Mouse (Mus musculus): ENCODE measurements around the gene Entr1. TPM values are rescaled to one million over a fixed set of nuclear protein-coding genes. Genes with fewer than 3 reads are reported as not detected.

Gene Entr1
- polyA plus RNA-seq, 1 experiment from 2014 or later = 75.3 TPM

- 77% methylated on average over 4 of the region's 4 CpGs for WGBS
- DNase-seq (ENCODE audit: low spot score) = no peak
- no peak overlapping the region for H3K9ac ChIP-seq (replicated peaks; ENCODE audit: low read depth)
- H3K9me3 ChIP-seq (ENCODE audit: low read length) = no peaks in the 10 kb centered on the region
- H3K4me1 ChIP-seq (ENCODE audit: insufficient read depth, low read depth, low read length) = peaks cover 7% of the 10 kb centered on the region; the same call in 1 of the 2 replicates
- no peaks in the 10 kb centered on the region for H3K36me3 ChIP-seq (ENCODE audit: insufficient read depth, low read length)
- no peak overlapping the region for H3K4me3 ChIP-seq (ENCODE audit: low read depth, low read length)
- TF ChIP-seq EP300 (IDR thresholded peaks at IDR 0.05) (no peak), CTCF (IDR thresholded peaks at IDR 0.05) (no peak)
- H3K4me2 ChIP-seq (replicated peaks; ENCODE audit: low read depth, low read length) = peak overlapping the region; percentile 6; the same call in 1 of the 2 replicates
- H3K27ac ChIP-seq (ENCODE audit: low read length) = no peak overlapping the region; the same call in 1 of the 2 replicates
- H3K27me3 ChIP-seq (replicated peaks; ENCODE audit: insufficient read depth, low read length) = no peaks in the 10 kb centered on the region
- ATAC-seq = no peak
Observed at GRCm38 (mm10) chr2:26356231-26356630, 32.9 kb downstream of the Entr1 start.

GRCm38 (mm10) chr2:26354401-26354800, 34.7 kb downstream of the Entr1 start:
- no peak overlapping the region for H3K4me3 ChIP-seq (ENCODE audit: low read depth, low read length)
- 76% methylated on average over 4 of the region's 4 CpGs for WGBS
- H3K9ac ChIP-seq (replicated peaks; ENCODE audit: low read depth) = no peak overlapping the region
- no peak for TF ChIP-seq CTCF (IDR thresholded peaks at IDR 0.05)
- H3K9me3 ChIP-seq (ENCODE audit: low read length) = no peaks in the 10 kb centered on the region
- H3K27me3 ChIP-seq (replicated peaks; ENCODE audit: insufficient read depth, low read length) = no peaks in the 10 kb centered on the region
- peaks cover 12% of the 10 kb centered on the region; the same call in 1 of the 2 replicates for H3K4me1 ChIP-seq (ENCODE audit: insufficient read depth, low read depth, low read length)
- H3K27ac ChIP-seq (ENCODE audit: low read length) = no peak overlapping the region
- DNase-seq (ENCODE audit: low spot score) (peak; percentile 14), ATAC-seq (no peak)
- H3K36me3 ChIP-seq (ENCODE audit: insufficient read depth, low read length) = no peaks in the 10 kb centered on the region
- no peak overlapping the region for H3K4me2 ChIP-seq (replicated peaks; ENCODE audit: low read depth, low read length)

- TF ChIP-seq EP300 (IDR thresholded peaks at IDR 0.05) = no peak
- no peak for TF ChIP-seq CTCF (IDR thresholded peaks at IDR 0.05)
- WGBS = 86% methylated on average over 11 of the region's 11 CpGs
- H3K9ac ChIP-seq (replicated peaks; ENCODE audit: low read depth) = peak overlapping the region; percentile 69; the same call in 1 of the 2 replicates
- DNase-seq (ENCODE audit: low spot score) = no peak
- no peak for ATAC-seq
- H3K9me3 ChIP-seq (ENCODE audit: low read length) = no peaks in the 10 kb centered on the region
- no peak overlapping the region for H3K27ac ChIP-seq (ENCODE audit: low read length)
- H3K4me3 ChIP-seq (ENCODE audit: low read depth, low read length) = no peak overlapping the region
- H3K4me2 ChIP-seq (replicated peaks; ENCODE audit: low read depth, low read length) = no peak overlapping the region; the same call in 1 of the 2 replicates
- no peaks in the 10 kb centered on the region for H3K27me3 ChIP-seq (replicated peaks; ENCODE audit: insufficient read depth, low read length)
- H3K36me3 ChIP-seq (ENCODE audit: insufficient read depth, low read length) = 0 out of 2 replicates have a peak, but pooled peaks cover 1% of the 10 kb centered on the region
- peaks cover 20% of the 10 kb centered on the region; the same call in 1 of the 2 replicates for H3K4me1 ChIP-seq (ENCODE audit: insufficient read depth, low read depth, low read length)
Observed at GRCm38 (mm10) chr2:26353066-26353980, 35.8 kb downstream of the Entr1 start.

GRCm38 (mm10) chr2:26352291-26352910, 36.7 kb downstream of the Entr1 start:
- no peaks in the 10 kb centered on the region for H3K27me3 ChIP-seq (replicated peaks; ENCODE audit: insufficient read depth, low read length)
- 0 out of 2 replicates have a peak, but pooled peaks cover 7% of the 10 kb centered on the region for H3K36me3 ChIP-seq (ENCODE audit: insufficient read depth, low read length)
- H3K4me3 ChIP-seq (ENCODE audit: low read depth, low read length) = peak overlapping the region; percentile 73
- H3K4me1 ChIP-seq (ENCODE audit: insufficient read depth, low read depth, low read length) = peaks cover 23% of the 10 kb centered on the region
- H3K4me2 ChIP-seq (replicated peaks; ENCODE audit: low read depth, low read length) = peak overlapping the region; percentile 99
- H3K9me3 ChIP-seq (ENCODE audit: low read length) = no peaks in the 10 kb centered on the region
- WGBS = 2% methylated on average over 36 of the region's 36 CpGs
- ATAC-seq = peak; percentile 11; the same call in 1 of the 2 replicates
- DNase-seq (ENCODE audit: low spot score) = peak; percentile 21
- TF ChIP-seq CTCF (IDR thresholded peaks at IDR 0.05) (no peak), EP300 (IDR thresholded peaks at IDR 0.05) (no peak)
- H3K27ac ChIP-seq (ENCODE audit: low read length) = peak overlapping the region; percentile 71; the same call in 1 of the 2 replicates
- H3K9ac ChIP-seq (replicated peaks; ENCODE audit: low read depth) = peak overlapping the region; percentile 69

GRCm38 (mm10) chr2:26351358-26352290, 37.5 kb downstream of the Entr1 start, which contains the start of gene Dnlz:
Gene Dnlz (minus strand): TSS chr2:26352110.
- DNase-seq (ENCODE audit: low spot score) (peak; percentile 97), ATAC-seq (peak; percentile 82)
- Histone ChIP-seq H3K4me3 (ENCODE audit: low read depth, low read length) (peak within 1 kb of the TSS; percentile 73), H3K4me2 (replicated peaks; ENCODE audit: low read depth, low read length) (peak within 1 kb of the TSS; percentile 99), H3K27ac (ENCODE audit: low read length) (peak within 1 kb of the TSS; percentile 79), H3K9me3 (ENCODE audit: low read length) (no peaks in the 10 kb centered on the region), H3K36me3 (ENCODE audit: insufficient read depth, low read length) (peaks cover 7% of the 10 kb centered on the region; the same call in 1 of the 2 replicates), H3K4me1 (ENCODE audit: insufficient read depth, low read depth, low read length) (peaks cover 23% of the 10 kb centered on the region), H3K27me3 (replicated peaks; ENCODE audit: insufficient read depth, low read length) (no peaks in the 10 kb centered on the region), H3K9ac (replicated peaks; ENCODE audit: low read depth) (peak within 1 kb of the TSS; percentile 96)
- 1% methylated on average over 61 of the region's 62 CpGs for WGBS
- no peak for TF ChIP-seq EP300 (IDR thresholded peaks at IDR 0.05)
- TF ChIP-seq CTCF (IDR thresholded peaks at IDR 0.05) = peak; percentile 82

Data from lung, postnatal 0 days (tissue).